Mouse (Mus musculus): ENCODE data around the gene Palm. TPM values are rescaled to one million over a fixed set of nuclear protein-coding genes. Genes with fewer than 3 reads are reported as not detected.

Palm gene
- polyA plus RNA-seq, 1 experiment from 2014 or later, result 63.7 TPM

- Histone ChIP-seq H3K9ac (no peak within 1 kb of the TSS), H3K36me3 (no peaks in the 10 kb centered on the region), H3K4me3 (no peak within 1 kb of the TSS), H3K27ac (no peak within 1 kb of the TSS), H3K27me3 (no peaks in the 10 kb centered on the region), H3K4me1 (peaks cover 14% of the 10 kb centered on the region), H3K4me2 (no peak within 1 kb of the TSS), H3K9me3 (no peaks in the 10 kb centered on the region)
- no peak for ATAC-seq (ENCODE audit: borderline replicate concordance, extremely low read depth, low FRiP score, low TSS enrichment)
- WGBS, result 75% methylated on average over 4 of the region's 4 CpGs
Observed at GRCm38 (mm10) chr10:79790861-79791260, 2.5 kb upstream of the Palm start, which contains the start of gene Prss57. Prss57 (minus strand) TSS chr10:79790961.

GRCm38 (mm10) chr10:79792339-79793040, 882 bp upstream of the Palm start:
- WGBS, result 63% methylated on average over 5 of the region's 5 CpGs
- Histone ChIP-seq H3K4me2 (no peak overlapping the region), H3K9me3 (no peaks in the 10 kb centered on the region), H3K4me1 (peaks cover 14% of the 10 kb centered on the region), H3K36me3 (no peaks in the 10 kb centered on the region), H3K27me3 (no peaks in the 10 kb centered on the region), H3K9ac (no peak overlapping the region), H3K4me3 (no peak overlapping the region), H3K27ac (no peak overlapping the region)
- ATAC-seq (ENCODE audit: borderline replicate concordance, extremely low read depth, low FRiP score, low TSS enrichment), result no peak

GRCm38 (mm10) chr10:79793738-79794490, 542 bp downstream of the Palm start:
- Histone ChIP-seq H3K9me3 (no peaks in the 10 kb centered on the region), H3K9ac (peak overlapping the region; percentile 89), H3K27ac (peak overlapping the region; percentile 69), H3K4me3 (peak overlapping the region; percentile 87), H3K27me3 (no peaks in the 10 kb centered on the region), H3K36me3 (no peaks in the 10 kb centered on the region), H3K4me2 (peak overlapping the region; percentile 97), H3K4me1 (peaks cover 14% of the 10 kb centered on the region)
- ATAC-seq (ENCODE audit: borderline replicate concordance, extremely low read depth, low FRiP score, low TSS enrichment), result no peak; the same call in none of the 2 replicates
- 3% methylated on average over 37 of the region's 38 CpGs for WGBS

GRCm38 (mm10) chr10:79794491-79794931, 1.1 kb downstream of the Palm start:
- Histone ChIP-seq H3K9me3 (no peaks in the 10 kb centered on the region), H3K27ac (peak overlapping the region; percentile 69), H3K36me3 (no peaks in the 10 kb centered on the region), H3K27me3 (no peaks in the 10 kb centered on the region), H3K9ac (peak overlapping the region; percentile 89), H3K4me1 (peaks cover 14% of the 10 kb centered on the region), H3K4me3 (peak overlapping the region; percentile 87), H3K4me2 (peak overlapping the region; percentile 97)
- WGBS, result 11% methylated on average over 10 of the region's 10 CpGs
- ATAC-seq (ENCODE audit: borderline replicate concordance, extremely low read depth, low FRiP score, low TSS enrichment), result peak; percentile 48

DNA sequence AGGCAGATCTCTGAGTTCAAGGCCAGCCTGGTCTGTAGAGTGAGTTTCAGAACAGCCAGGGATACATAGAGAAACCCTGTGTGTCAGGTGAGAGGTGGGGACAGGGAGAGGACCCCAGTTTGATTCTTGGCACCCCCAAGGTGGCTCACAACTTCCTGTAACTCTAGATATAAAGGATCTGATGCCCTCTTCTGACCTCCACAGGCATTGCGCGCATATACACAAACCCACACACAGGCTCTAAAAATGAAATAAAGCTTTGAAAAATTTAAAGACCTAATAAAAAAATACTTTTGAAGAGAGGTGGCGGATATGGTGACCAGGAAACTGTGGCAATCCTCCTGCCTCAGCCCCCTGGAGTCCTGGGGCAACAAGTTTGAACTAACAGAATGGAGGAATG, 2.5 kb downstream of the Palm start:
- Histone ChIP-seq H3K4me3 (no peak overlapping the region), H3K4me2 (no peak overlapping the region), H3K9me3 (no peaks in the 10 kb centered on the region), H3K4me1 (peaks cover 14% of the 10 kb centered on the region), H3K9ac (no peak overlapping the region), H3K36me3 (no peaks in the 10 kb centered on the region), H3K27me3 (no peaks in the 10 kb centered on the region), H3K27ac (no peak overlapping the region)
- WGBS, result 97% methylated on average over 3 of the region's 3 CpGs
- no peak for ATAC-seq (ENCODE audit: borderline replicate concordance, extremely low read depth, low FRiP score, low TSS enrichment)

GRCm38 (mm10) chr10:79797326-79797725, 4.0 kb downstream of the Palm start:
- no peak overlapping the region for H3K4me3 ChIP-seq
- no peaks in the 10 kb centered on the region for H3K9me3 ChIP-seq
- H3K9ac ChIP-seq, result no peak overlapping the region
- ATAC-seq (ENCODE audit: borderline replicate concordance, extremely low read depth, low FRiP score, low TSS enrichment), result no peak
- H3K27me3 ChIP-seq, result no peaks in the 10 kb centered on the region
- no peaks in the 10 kb centered on the region for H3K36me3 ChIP-seq
- H3K4me2 ChIP-seq, result no peak overlapping the region
- H3K27ac ChIP-seq, result no peak overlapping the region
- 42% methylated on average over 15 of the region's 15 CpGs for WGBS
- peaks cover 22% of the 10 kb centered on the region for H3K4me1 ChIP-seq

DNA sequence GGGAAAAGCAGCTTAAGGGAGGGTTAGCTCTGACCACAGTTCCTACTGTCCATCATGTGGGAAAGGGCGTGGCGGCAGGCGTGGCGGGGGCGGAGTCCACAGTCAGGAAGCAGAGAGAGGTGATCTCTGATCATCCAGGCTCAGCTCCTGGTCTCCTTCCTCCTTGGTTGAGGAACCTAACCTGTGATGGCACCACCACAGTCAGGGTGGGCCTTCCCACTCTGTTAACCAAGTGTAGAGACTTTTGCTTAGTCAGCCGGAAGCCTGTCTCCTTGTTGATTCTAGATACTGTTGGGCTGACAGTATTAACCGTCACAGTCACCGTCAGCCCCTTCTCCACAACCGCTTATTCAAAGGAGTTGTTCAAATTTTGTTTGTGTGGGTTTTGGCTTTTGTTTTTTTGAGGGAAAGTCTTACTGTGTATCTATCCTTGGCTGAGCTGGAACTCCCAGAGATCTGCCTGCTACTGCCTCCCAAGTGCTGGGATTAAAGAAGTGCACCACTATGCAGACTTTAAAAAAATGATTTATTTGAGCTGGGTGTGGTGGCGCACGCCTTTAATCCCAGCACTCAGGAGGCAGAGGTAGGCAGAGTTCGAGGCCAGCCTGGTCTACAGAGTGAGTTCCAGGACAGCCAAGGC, 5.0 kb downstream of the Palm start:
- 83% methylated on average over 12 of the region's 12 CpGs for WGBS
- no peaks in the 10 kb centered on the region for H3K27me3 ChIP-seq
- H3K36me3 ChIP-seq, result no peaks in the 10 kb centered on the region
- no peak overlapping the region for H3K4me2 ChIP-seq
- no peaks in the 10 kb centered on the region for H3K9me3 ChIP-seq
- no peak overlapping the region for H3K9ac ChIP-seq
- ATAC-seq (ENCODE audit: borderline replicate concordance, extremely low read depth, low FRiP score, low TSS enrichment), result no peak
- peaks cover 33% of the 10 kb centered on the region for H3K4me1 ChIP-seq
- no peak overlapping the region for H3K27ac ChIP-seq
- H3K4me3 ChIP-seq, result no peak overlapping the region

DNA sequence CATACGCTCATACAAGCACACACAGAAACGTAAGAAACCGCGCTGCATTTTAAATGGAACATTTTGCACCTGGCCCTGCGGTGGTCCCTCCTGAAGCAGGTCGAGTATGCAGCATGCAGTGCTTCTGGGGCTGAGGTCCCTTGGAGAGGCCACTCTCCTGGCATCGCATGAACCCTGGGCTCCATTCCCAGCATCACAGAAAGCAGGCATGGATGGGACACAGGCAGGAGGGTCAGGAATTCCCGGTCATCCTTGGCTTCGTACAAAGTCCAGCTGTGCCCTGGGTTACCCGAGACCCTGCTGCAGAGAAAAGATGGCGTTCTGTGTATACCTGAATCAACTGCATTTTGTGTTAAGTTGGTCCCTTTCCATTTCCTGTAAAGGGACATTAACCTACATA, 7.1 kb downstream of the Palm start:
- H3K9ac ChIP-seq, result no peak overlapping the region
- no peak overlapping the region for H3K27ac ChIP-seq
- no peaks in the 10 kb centered on the region for H3K27me3 ChIP-seq
- H3K9me3 ChIP-seq, result no peaks in the 10 kb centered on the region
- H3K36me3 ChIP-seq, result no peaks in the 10 kb centered on the region
- H3K4me3 ChIP-seq, result no peak overlapping the region
- no peak for ATAC-seq (ENCODE audit: borderline replicate concordance, extremely low read depth, low FRiP score, low TSS enrichment)
- 72% methylated on average over 11 of the region's 11 CpGs for WGBS
- H3K4me2 ChIP-seq, result no peak overlapping the region
- H3K4me1 ChIP-seq, result peaks cover 25% of the 10 kb centered on the region

- H3K4me2 ChIP-seq, result no peak overlapping the region
- H3K4me3 ChIP-seq, result no peak overlapping the region
- 40% methylated on average over 3 of the region's 3 CpGs for WGBS
- no peak overlapping the region for H3K9ac ChIP-seq
- H3K36me3 ChIP-seq, result no peaks in the 10 kb centered on the region
- 0 out of 2 replicates have a peak overlapping the region, but pooled peaks have one; percentile 6 for H3K27ac ChIP-seq
- peaks cover 27% of the 10 kb centered on the region for H3K4me1 ChIP-seq
- no peaks in the 10 kb centered on the region for H3K9me3 ChIP-seq
- H3K27me3 ChIP-seq, result no peaks in the 10 kb centered on the region
- ATAC-seq (ENCODE audit: borderline replicate concordance, extremely low read depth, low FRiP score, low TSS enrichment), result no peak
Observed at GRCm38 (mm10) chr10:79801837-79802236, 8.5 kb downstream of the Palm start.

DNA sequence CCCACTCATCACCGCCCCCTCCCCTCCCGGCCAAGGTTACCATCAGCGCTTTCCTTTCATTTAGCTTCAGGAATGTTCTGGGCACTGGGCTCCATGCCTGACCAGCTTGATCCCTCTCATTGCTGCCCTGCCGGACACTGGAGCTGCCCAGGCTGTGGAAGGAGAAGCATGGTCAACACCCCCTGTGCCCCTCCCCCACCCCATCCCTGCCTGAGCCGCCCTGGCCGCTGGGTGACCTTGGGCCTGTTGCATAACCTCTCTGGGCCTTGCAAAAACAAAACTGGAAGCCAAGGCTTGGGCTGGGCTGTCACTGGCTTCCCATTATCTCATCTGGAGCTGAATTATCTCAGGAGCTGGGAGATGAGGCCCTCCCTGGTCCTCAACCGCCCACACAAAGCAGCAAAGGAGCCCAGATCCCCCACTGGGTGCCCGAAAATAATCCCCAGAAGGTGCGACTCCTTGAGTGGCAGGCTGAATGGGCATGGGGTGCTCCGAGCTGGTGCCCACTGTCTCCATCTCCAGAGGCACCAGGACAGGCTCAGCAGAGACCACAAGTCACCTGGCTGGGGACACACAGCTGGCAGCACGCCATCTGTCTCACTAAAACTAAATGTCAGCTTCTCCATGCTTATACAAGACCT, 9.1 kb downstream of the Palm start:
- 48% methylated on average over 11 of the region's 11 CpGs for WGBS
- Histone ChIP-seq H3K27ac (no peak overlapping the region), H3K27me3 (no peaks in the 10 kb centered on the region), H3K36me3 (no peaks in the 10 kb centered on the region), H3K9ac (no peak overlapping the region), H3K4me2 (no peak overlapping the region), H3K9me3 (no peaks in the 10 kb centered on the region), H3K4me3 (no peak overlapping the region), H3K4me1 (peaks cover 29% of the 10 kb centered on the region)
- 0 out of 2 replicates have a peak, but pooled peaks have one; percentile 13 for ATAC-seq (ENCODE audit: borderline replicate concordance, extremely low read depth, low FRiP score, low TSS enrichment)

DNA sequence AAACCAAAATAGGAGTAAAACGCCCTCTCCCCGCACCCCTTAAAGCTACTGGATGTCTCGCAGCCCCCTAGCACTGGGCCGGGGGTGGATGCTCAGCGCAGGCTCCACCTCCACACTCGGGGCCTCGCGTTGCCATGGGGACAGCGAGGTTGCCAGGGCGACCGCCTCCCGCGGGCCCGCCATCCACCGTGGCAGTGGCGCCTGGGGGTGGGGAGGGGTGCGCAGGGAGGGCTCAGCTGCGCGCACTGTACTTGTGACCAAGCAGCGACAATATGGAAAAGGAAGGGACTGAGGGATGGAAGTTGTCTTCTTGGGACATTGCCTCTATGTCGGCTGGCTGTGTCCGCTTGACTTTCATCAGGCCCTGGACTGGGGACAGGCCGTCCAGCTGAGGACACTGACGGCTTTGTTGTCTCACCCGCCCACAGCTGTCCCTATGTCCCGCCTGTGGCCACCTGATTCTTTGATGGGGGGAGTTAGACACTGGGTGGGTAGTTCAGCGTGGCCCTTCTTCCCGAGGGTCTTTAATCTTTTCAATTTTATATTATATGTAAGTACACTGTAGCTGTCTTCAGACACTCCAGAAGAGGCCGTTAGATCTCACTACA, 10.4 kb downstream of the Palm start:
- peaks cover 2% of the 10 kb centered on the region; the same call in 1 of the 2 replicates for H3K36me3 ChIP-seq
- peaks cover 29% of the 10 kb centered on the region for H3K4me1 ChIP-seq
- H3K4me3 ChIP-seq, result no peak overlapping the region
- whole genome bisulfite sequencing, result 15% methylated on average over 29 of the region's 29 CpGs
- peak; percentile 36; the same call in 1 of the 2 replicates for ATAC-seq (ENCODE audit: borderline replicate concordance, extremely low read depth, low FRiP score, low TSS enrichment)
- no peaks in the 10 kb centered on the region for H3K27me3 ChIP-seq
- H3K27ac ChIP-seq, result no peak overlapping the region
- no peak overlapping the region for H3K9ac ChIP-seq
- H3K4me2 ChIP-seq, result peak overlapping the region; percentile 4; the same call in 1 of the 2 replicates
- no peaks in the 10 kb centered on the region for H3K9me3 ChIP-seq
